Mouse (Mus musculus) heart, embryonic 16.5 days (tissue): ENCODE measurements around the gene Cit. TPM values are rescaled to one million over a fixed set of nuclear protein-coding genes. Genes with fewer than 3 reads are reported as not detected.

Experiments used
- ATAC-seq: fragments of 200-750 bp; cut with Nextera tagmentation; replicated peaks from 2 replicates; pipeline ENCODE4 v1.8.0; 2017; ENCODE audit warnings: moderate number of reproducible peaks; ENCODE audit not compliant: insufficient read depth, low FRiP score; ENCODE audit errors: extremely low read depth
- H3K27ac ChIP-seq: fragments of 300-500 bp; sonication (generic); 2 replicates; pipeline ENCODE4 v1.5.1; 2014; ENCODE audit warnings: mild to moderate bottlenecking, low read length, control low read depth, moderate library complexity
- H3K27me3 ChIP-seq: fragments of 300-500 bp; sonication (generic); 2 replicates; pipeline ENCODE4 v1.6.1; 2014; ENCODE audit warnings: low read length, mixed read lengths; ENCODE audit not compliant: control insufficient read depth, insufficient read depth
- H3K36me3 ChIP-seq: fragments of 300-500 bp; sonication (generic); 2 replicates; pipeline ENCODE4 v1.6.1; 2014; ENCODE audit not compliant: control insufficient read depth, insufficient read depth
- H3K4me1 ChIP-seq: fragments of 300-500 bp; sonication (generic); 2 replicates; pipeline ENCODE4 v1.6.1; 2014; ENCODE audit warnings: low read length, mixed read lengths; ENCODE audit not compliant: control insufficient read depth, insufficient read depth
- H3K4me2 ChIP-seq: fragments of 300-500 bp; sonication (generic); 2 replicates; pipeline ENCODE4 v1.6.1; 2014; ENCODE audit warnings: low read depth, mild to moderate bottlenecking, control low read depth, low read length
- H3K4me3 ChIP-seq: fragments of 300-500 bp; sonication (generic); 2 replicates; pipeline ENCODE4 v1.5.1; 2014; ENCODE audit warnings: mild to moderate bottlenecking, control low read depth, low read length
- H3K9ac ChIP-seq: fragments of 300-500 bp; sonication (generic); 2 replicates; pipeline ENCODE4 v1.6.1; 2014; ENCODE audit warnings: low read length, control low read depth
- H3K9me3 ChIP-seq: fragments of 300-500 bp; sonication (generic); replicated peaks from 2 replicates; pipeline ENCODE4 v1.6.1; 2016; ENCODE audit warnings: low read length; ENCODE audit not compliant: control insufficient read depth
- WGBS: fragments of 180-500 bp; shearing (Covaris S2); extraction: QIAGEN DNeasy Blood & Tissue Kit; methylation state at CpG from one replicate; pipeline ENCODE4 v1.1.7; 2014; 5-methylcytosine and 5-hydroxymethylcytosine counted together
- polyA plus RNA-seq: library from polyadenylated mRNA; unstranded; fragments of >200 nt; fragmentation: Nextera tagmentation; extraction: Ambion mirVana; gene quantifications from 2 replicates; pipeline ENCODE4 v1.2.1, GENCODE M21; 2015

Gene Cit
- polyA plus RNA-seq, 1 experiment from 2014 or later: 21.7 TPM

DNA sequence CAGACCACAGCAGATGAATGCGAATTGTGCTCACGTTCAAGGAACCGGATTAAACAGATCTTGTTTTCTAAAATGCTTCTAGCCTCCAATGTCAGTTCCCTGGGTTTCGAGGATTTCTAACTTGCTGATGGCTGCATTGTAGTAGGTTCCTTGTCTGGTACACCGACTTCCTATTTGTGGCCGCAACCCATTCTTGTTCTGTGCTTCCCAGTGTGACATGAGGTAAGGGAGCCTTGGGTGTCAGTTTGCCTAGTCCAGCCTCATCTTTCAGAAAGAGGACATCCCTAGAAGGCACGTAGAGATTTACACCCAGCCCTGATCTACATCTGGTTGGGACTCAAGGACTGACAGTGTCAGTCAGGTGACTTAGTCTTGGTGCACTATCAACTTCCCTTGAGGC, 166.6 kb downstream of the Cit start:
- peaks cover 38% of the 10 kb centered on the region for H3K36me3 ChIP-seq
- no peak for ATAC-seq
- no peak overlapping the region for H3K27ac ChIP-seq
- H3K9me3 ChIP-seq: no peaks in the 10 kb centered on the region
- 86% methylated on average over 7 of the region's 7 CpGs for WGBS
- H3K9ac ChIP-seq: no peak overlapping the region
- H3K4me3 ChIP-seq: no peak overlapping the region
- H3K4me1 ChIP-seq: no peaks in the 10 kb centered on the region
- H3K4me2 ChIP-seq: no peak overlapping the region
- no peaks in the 10 kb centered on the region for H3K27me3 ChIP-seq

DNA sequence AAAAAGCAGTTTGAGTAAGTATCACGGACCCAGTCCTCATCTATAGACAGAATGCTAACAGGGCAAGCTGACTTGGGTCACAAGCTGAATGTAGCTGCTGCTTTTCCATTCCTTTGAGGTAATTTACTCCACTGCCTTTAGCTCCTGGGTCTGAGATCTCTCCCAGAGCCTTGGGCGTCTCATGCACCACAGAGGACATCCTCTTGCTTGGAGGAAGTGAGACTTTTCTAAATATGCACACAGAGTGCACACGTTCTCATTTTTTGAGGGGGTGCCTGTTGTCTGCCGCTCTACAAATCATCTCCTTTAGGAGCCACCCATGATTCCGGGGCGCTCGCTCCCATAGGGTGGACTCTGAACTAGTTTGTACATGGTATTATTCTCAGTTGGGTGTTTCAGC, 167.4 kb downstream of the Cit start:
- peaks cover 46% of the 10 kb centered on the region for H3K36me3 ChIP-seq
- 87% methylated on average over 7 of the region's 7 CpGs for WGBS

DNA sequence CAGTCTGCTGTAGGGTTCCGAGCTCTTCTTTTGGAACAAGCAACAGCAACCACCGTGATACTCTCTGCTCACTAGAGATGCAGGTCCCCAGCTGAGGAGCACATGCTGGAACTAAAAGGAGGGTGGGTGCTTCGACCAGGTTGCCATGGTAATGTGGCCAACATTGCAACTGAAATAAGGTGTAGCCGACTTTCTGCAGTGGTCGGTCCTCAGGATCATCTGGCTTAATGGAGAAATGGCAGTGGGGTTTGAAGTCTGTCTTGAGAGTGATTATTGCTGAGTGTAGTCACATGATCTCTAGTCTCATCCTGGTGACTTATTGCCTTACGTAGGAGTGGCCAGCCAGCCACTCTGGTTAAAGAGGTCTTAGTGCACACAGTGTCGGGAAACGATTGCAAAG, 168.7 kb downstream of the Cit start:
- H3K4me1 ChIP-seq: peaks cover 5% of the 10 kb centered on the region
- 77% methylated on average over 8 of the region's 8 CpGs for WGBS
- peaks cover 51% of the 10 kb centered on the region for H3K36me3 ChIP-seq
- H3K27ac ChIP-seq: no peak overlapping the region
- H3K4me3 ChIP-seq: no peak overlapping the region
- no peaks in the 10 kb centered on the region for H3K27me3 ChIP-seq
- H3K9ac ChIP-seq: no peak overlapping the region
- no peaks in the 10 kb centered on the region for H3K9me3 ChIP-seq
- no peak for ATAC-seq
- H3K4me2 ChIP-seq: no peak overlapping the region

More for the DNA sequence above, 167.4 kb downstream of the Cit start:
- Histone ChIP-seq H3K4me1 (no peaks in the 10 kb centered on the region), H3K9ac (no peak overlapping the region), H3K9me3 (no peaks in the 10 kb centered on the region), H3K4me2 (no peak overlapping the region), H3K4me3 (no peak overlapping the region), H3K27me3 (no peaks in the 10 kb centered on the region), H3K27ac (no peak overlapping the region)
- ATAC-seq: no peak

- H3K9me3 ChIP-seq: no peaks in the 10 kb centered on the region
- ATAC-seq: no peak
- no peak overlapping the region for H3K9ac ChIP-seq
- no peak overlapping the region for H3K4me2 ChIP-seq
- no peaks in the 10 kb centered on the region for H3K27me3 ChIP-seq
- H3K4me3 ChIP-seq: no peak overlapping the region
- 88% methylated on average over 11 of the region's 11 CpGs for WGBS
- peaks cover 9% of the 10 kb centered on the region for H3K4me1 ChIP-seq
- peaks cover 51% of the 10 kb centered on the region for H3K36me3 ChIP-seq
- no peak overlapping the region for H3K27ac ChIP-seq
Observed at GRCm38 (mm10) chr5:116014237-116014636, 169.2 kb downstream of the Cit start.

DNA sequence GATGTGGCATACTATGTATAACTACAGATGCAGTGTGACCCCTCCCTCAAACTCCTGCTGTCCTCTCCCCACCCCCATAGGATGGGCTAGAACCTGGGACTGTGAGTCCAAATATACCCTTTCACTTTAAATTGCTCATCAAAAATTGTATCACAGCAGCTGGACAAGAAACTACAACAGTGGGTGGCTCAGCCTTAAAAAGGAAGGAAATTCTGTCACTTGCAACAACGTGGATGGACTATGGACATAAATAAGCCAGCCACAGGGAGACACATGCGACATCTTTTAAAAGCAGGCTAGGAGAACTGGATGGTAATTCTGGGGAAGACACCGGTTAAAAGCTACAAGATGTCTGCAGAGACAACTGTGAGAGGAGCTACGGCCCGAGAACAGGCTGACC, 171.5 kb downstream of the Cit start:
- H3K4me1 ChIP-seq: peaks cover 18% of the 10 kb centered on the region
- H3K4me3 ChIP-seq: no peak overlapping the region
- H3K4me2 ChIP-seq: no peak overlapping the region
- H3K36me3 ChIP-seq: peaks cover 69% of the 10 kb centered on the region
- H3K27ac ChIP-seq: no peak overlapping the region
- WGBS: 86% methylated on average over 5 of the region's 5 CpGs
- no peaks in the 10 kb centered on the region for H3K27me3 ChIP-seq
- ATAC-seq: no peak
- no peaks in the 10 kb centered on the region for H3K9me3 ChIP-seq
- H3K9ac ChIP-seq: no peak overlapping the region

DNA sequence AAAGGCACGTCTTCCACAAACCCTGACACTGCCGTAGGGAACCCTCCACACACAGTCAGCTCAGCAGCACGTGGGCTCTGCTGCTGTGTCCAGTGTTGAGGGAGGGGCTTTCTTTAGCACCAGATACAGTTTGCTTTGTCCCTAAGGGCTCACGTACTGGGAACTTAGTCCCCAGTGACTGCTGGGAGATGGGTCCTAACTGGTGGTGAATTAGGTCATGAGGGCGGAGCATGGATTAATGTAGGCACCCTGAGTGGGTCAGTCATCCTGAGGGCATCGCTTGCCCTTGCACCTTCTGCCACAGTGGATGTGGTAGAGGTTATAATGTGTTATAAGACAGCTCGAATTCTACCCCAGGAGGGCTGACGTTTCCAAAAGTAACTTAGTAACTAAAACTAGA, 172.3 kb downstream of the Cit start:
- Histone ChIP-seq H3K9me3 (no peaks in the 10 kb centered on the region), H3K4me1 (peaks cover 21% of the 10 kb centered on the region), H3K4me2 (no peak overlapping the region), H3K36me3 (peaks cover 73% of the 10 kb centered on the region), H3K4me3 (no peak overlapping the region), H3K27ac (no peak overlapping the region), H3K9ac (no peak overlapping the region), H3K27me3 (no peaks in the 10 kb centered on the region)
- ATAC-seq: no peak
- 92% methylated on average over 8 of the region's 8 CpGs for WGBS

DNA sequence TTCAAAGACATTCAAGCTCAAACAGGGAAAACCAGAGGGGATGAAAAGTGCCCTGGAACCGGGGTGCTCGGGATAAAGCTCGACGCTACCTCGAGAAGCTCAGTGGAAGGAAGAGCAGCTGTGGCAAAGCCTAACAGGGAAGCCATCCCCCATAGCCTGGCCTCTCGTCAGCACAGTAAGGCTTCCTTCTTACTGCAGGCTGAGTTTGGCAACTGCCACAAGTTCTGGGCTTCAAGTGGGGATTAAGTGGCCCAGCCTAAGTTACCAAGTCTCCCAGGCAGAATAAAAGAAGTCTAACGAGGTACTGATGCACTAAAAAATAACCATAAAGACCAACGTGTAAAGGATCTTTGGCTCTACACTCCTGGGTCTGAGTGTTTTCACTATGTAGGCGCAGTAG, 173.1 kb downstream of the Cit start:
- Histone ChIP-seq H3K27ac (no peak overlapping the region; the same call in none of the 2 replicates), H3K9me3 (no peaks in the 10 kb centered on the region), H3K4me3 (no peak overlapping the region), H3K27me3 (no peaks in the 10 kb centered on the region), H3K9ac (no peak overlapping the region), H3K4me1 (peaks cover 28% of the 10 kb centered on the region), H3K36me3 (peaks cover 68% of the 10 kb centered on the region), H3K4me2 (no peak overlapping the region)
- WGBS: 86% methylated on average over 9 of the region's 9 CpGs
- ATAC-seq: no peak

DNA sequence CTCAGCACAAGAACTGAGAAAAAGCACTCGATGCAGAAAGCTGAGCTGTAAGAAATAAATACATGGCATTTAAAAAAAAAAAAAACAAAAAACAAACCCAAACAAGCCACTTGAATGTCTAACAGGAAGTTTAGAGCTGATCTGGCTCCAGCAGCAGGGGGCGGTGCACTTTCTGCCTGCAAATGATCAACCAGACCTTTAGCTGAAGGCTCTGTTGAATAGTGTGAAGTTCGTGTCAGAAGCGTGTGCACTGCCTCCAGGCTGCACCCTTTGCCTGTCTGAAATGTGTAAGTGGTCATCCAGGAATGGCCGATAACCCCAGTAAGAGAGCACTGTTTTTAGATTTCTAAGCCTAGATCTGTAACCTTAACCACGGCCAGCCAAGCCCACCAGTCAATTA, 173.7 kb downstream of the Cit start:
- peak overlapping the region; percentile 72 for H3K27ac ChIP-seq
- peaks cover 34% of the 10 kb centered on the region for H3K4me1 ChIP-seq
- no peaks in the 10 kb centered on the region for H3K9me3 ChIP-seq
- no peak overlapping the region for H3K4me2 ChIP-seq
- H3K27me3 ChIP-seq: no peaks in the 10 kb centered on the region
- whole genome bisulfite sequencing: 40% methylated on average over 6 of the region's 6 CpGs
- no peak for ATAC-seq
- H3K4me3 ChIP-seq: no peak overlapping the region
- H3K36me3 ChIP-seq: peaks cover 62% of the 10 kb centered on the region
- no peak overlapping the region for H3K9ac ChIP-seq

GRCm38 (mm10) chr5:116019371-116019770, 174.3 kb downstream of the Cit start:
- Histone ChIP-seq H3K36me3 (peaks cover 56% of the 10 kb centered on the region), H3K27me3 (no peaks in the 10 kb centered on the region), H3K9ac (no peak overlapping the region), H3K4me1 (peaks cover 34% of the 10 kb centered on the region), H3K4me3 (no peak overlapping the region), H3K4me2 (no peak overlapping the region), H3K9me3 (no peaks in the 10 kb centered on the region), H3K27ac (peak overlapping the region; percentile 72)
- 22% methylated on average over 11 of the region's 11 CpGs for whole genome bisulfite sequencing
- ATAC-seq: peak; percentile 24

DNA sequence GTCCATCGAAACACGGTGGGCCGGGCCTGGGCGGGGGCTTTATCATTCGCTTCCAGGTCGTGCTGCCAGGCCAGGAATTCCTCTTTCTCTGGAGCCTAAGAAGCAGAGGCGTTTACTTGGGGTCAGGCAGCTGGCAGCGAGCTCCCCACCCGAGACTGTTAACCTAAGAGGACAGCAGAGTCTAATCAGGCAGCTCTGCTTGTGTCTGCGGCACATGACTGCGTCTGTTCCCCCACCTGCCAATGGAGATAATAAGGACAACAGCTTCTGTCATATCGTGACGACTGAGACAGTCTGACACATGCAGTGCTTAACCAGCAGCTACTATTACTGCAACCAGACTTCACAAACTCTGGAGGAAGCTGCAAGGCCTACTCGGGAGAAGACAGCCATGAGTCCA, 176.5 kb downstream of the Cit start:
- Histone ChIP-seq H3K36me3 (peaks cover 36% of the 10 kb centered on the region), H3K9me3 (no peaks in the 10 kb centered on the region), H3K4me2 (no peak overlapping the region), H3K27me3 (no peaks in the 10 kb centered on the region), H3K27ac (no peak overlapping the region), H3K9ac (no peak overlapping the region), H3K4me1 (peaks cover 34% of the 10 kb centered on the region), H3K4me3 (no peak overlapping the region)
- no peak for ATAC-seq
- 70% methylated on average over 14 of the region's 14 CpGs for WGBS
